16 mouse cellular contexts compared by ENCODE assay signal in the genomic region with DNA sequence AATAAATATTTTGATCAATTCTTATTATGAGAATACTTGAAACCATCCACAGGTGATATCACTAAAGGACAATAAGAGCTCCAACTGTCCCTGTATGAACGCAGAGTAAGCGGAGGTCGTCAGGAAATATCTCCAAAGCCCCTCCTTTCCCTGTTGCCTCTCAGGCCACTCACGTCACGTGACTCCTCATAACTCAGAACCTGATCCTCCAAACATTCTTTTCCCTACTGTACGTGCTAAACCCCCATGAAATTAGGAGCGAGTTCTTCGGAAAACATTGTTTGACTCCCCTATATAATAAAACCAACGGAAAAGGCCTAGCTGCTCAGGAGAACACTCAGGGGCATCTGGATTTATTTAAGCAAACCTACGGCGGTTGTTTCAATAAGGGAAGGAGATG.
"Had no signal": no experiment of that assay in that cellular context is flagged by ENCODE, and none has a peak within 500 bp of the region (broad histone marks: within the 10 kb centered on the region; RNA-seq: fewer than 3 reads in every experiment).

No protein-coding gene starts in this region.

- DNase-seq: kidney, adult 8-10 months; kidney, postnatal 14 days; kidney, postnatal 4 days; left cerebral cortex, postnatal 4 days; liver, embryonic 13.5 days; lung, adult 2 months; lung, postnatal 10 days; lung, postnatal 36 days; thymus, postnatal 25 days had no signal

- H3K4me2 ChIP-seq: liver, embryonic 13.5 days; midbrain, embryonic 13.5 days; neural tube, embryonic 13.5 days had no signal

- H3K9ac ChIP-seq: liver, embryonic 13.5 days; midbrain, embryonic 13.5 days; neural tube, embryonic 13.5 days had no signal

- H3K9me3 ChIP-seq: liver, embryonic 13.5 days; megakaryocyte, embryonic 14.5 days; midbrain, embryonic 10.5 days; midbrain, embryonic 13.5 days; neural tube, embryonic 13.5 days had no signal

- H3K27ac ChIP-seq: liver, embryonic 13.5 days; midbrain, embryonic 10.5 days; midbrain, embryonic 13.5 days; neural tube, embryonic 13.5 days had no signal

- ATAC-seq: intestine, postnatal 0 days; midbrain, embryonic 13.5 days; midbrain, embryonic 16.5 days had no signal

- H3K4me3 ChIP-seq: liver, embryonic 13.5 days; megakaryocyte, embryonic 14.5 days; midbrain, embryonic 10.5 days; midbrain, embryonic 13.5 days; myocyte; neural tube, embryonic 13.5 days had no signal

- H3K4me1 ChIP-seq: liver, embryonic 13.5 days; midbrain, embryonic 10.5 days; midbrain, embryonic 13.5 days; neural tube, embryonic 13.5 days had no signal

- H3K27me3 ChIP-seq: liver, embryonic 13.5 days had no signal

- H3K36me3 ChIP-seq: liver, embryonic 13.5 days; midbrain, embryonic 10.5 days; midbrain, embryonic 13.5 days; neural tube, embryonic 13.5 days had no signal
